Mouse (Mus musculus) lung, postnatal 4 days (tissue): ENCODE measurements around the gene Swap70.

Experiments used
- DNase-seq, 2 experiments: peaks; one replicate each; pipeline ENCODE4 v3.0.0; 2021

Gene Swap70

DNA sequence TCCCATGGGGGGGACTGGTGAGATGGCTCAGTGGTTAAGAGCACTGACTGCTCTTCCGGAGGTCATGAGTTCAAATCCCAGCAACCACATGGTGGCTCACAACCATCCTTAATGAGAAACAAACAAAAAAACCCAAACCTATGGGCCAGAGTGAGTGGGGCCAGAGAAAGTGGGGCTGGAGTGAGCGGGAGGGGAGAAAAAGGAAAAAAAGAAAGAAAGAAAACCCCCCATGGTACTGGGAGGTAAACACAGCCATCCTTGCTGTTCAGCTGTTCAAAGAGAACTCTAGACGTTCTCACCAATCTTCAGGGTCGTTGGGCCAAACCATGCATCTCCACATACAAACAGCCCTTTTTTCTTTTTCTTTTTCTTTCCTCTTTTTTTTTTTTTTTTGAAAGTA lies 18.1 kb downstream of the Swap70 start:
- no peak for DNase-seq

DNA sequence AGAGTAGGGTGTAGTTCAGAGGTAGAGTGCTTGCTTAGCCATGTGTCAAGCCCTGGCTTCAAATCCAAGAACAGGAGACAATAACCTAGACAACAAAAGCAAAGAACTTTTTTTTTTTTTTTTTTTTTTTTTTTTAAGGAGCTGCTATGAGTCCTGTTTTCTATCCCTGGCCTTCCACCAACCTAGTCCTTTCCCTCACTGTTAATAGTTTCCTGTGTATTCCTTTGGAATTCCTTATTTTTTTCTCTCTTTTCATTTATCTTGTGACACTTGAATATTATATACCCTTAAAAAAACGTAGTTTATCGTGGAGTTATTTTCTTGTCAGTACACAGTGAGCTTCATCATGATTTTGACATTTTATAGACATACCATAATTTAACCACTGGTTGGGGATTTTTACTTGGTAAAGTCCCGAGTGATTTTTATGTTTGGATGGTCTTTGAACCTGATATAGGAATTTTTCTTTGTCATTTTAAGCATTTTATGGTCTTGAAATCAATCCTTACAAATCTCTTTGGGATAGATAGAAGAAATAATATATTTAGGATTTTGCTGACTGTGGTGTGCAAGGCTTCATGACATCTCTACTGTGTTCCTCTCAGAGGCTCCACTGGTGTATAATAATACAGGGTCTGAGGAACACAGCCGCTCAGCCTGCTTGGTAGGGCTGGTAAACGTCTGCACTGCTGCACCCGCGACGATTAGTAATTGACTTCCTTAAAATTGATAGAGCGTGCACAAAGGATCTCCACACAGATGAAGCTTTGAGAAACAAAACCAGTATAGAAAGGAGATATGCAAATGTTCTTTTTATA lies 20.2 kb downstream of the Swap70 start:
- no peak for DNase-seq

DNA sequence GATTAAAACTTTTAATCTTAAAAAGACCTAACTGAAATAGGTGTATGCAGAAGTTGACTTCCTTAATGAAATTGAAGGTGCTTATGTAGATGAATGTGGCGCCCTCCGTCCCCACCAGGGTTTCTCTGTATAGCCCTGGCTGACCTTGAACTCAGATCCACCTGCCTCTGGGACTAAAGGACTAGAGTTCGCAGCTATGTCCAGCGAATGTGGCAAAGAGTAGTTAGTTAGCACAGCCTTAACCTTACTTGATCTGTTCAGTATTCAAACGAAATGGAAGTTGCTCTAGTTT lies 20.7 kb downstream of the Swap70 start:
- DNase-seq, result no peak

DNA sequence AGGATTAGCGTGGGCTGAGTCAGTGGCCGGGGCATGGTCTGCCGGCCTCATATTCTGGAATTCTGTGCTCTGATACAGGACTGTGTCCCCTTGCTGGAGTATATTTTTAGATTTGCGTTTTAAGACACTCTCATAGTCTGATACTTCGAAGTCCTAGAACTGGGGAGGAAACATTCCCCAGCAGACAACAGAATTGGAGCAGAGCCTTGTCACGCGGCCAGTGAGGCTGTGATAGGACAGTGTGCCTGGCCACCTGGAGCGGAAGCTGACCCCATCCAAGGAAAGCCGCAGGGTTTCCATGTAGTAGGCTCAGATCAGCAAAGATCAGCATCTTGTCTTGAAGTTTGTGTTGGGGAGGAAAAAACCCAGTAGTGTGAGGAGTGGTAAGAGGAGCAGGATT lies 23.6 kb downstream of the Swap70 start:
- no peak for DNase-seq

DNA sequence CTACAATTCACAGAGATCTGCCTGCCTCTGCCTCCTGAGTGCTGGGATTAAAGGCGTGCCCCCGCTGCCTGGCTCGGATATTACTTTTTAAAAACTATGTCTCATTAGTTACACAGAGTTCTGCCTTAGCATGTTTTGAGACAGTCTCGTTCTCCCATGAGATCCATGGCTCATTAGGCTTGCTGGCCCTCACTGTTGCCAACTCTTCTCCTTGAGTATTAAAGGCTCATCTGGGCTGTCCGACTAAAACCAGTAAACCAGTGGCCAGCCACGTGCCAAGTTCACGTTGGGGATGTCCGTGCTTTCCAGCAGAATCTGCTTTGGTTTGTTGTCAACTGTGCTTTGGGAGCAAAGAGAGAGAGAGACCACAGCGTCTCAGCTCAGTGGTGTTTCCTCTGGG lies 25.0 kb downstream of the Swap70 start:
- no peak for DNase-seq

DNA sequence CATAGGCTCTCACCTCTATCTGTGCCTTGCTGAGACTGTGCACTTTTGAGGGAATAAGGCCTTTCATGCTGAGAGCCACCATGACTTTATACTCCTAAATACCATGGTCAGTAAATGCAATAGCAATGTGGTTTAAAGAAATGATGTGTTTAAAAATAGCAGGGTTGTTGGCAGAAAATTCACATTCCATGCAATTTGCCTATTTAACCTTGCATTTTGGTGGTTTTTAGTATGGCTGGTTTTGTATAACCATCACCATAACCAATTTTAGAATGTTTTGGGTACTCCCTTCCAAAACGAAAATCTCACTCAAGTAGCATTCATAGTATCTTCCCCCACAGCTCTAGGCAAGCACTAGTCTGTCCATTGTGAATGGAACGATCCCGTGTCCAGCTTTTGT lies 26.3 kb downstream of the Swap70 start:
- DNase-seq, result no peak

DNA sequence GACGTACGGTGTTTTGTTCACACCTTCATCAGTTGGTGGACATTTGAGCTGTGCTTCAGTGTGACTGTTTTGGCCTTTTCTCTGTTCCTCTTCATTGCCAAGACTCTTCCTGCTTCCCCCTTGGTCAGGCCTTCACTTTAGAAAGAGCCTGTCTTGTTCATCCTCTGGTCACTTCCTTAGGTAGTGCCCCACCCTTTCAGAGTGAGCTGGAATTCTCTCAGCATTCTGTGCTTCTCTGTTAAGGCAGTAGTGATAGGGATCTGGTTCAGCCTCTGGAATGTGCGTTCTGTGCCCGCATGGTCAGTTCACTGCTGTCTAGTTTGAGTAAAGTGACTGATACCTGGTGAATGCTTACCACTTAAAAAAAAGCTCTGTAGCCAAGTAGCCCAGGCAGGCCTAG lies 27.2 kb downstream of the Swap70 start:
- DNase-seq, result no peak

DNA sequence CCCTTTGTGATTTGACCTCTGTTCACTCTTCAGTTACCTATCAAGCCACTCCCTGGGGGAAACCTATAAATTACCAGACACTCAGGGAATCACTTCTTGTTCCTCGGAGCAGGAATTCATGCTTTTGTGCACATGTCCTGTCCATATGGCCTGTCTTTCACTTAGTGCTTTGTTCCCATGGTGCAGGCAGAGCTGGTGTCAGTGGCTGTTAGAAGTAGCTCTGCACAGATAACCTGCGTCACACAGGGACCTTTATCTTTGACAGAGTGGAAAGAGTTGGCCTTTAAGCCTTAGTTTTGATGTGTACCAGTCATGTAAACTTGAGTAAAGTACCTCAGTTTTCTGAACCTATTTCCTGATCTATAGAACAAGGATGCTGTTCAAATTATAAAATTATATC lies 32.4 kb downstream of the Swap70 start:
- no peak for DNase-seq

DNA sequence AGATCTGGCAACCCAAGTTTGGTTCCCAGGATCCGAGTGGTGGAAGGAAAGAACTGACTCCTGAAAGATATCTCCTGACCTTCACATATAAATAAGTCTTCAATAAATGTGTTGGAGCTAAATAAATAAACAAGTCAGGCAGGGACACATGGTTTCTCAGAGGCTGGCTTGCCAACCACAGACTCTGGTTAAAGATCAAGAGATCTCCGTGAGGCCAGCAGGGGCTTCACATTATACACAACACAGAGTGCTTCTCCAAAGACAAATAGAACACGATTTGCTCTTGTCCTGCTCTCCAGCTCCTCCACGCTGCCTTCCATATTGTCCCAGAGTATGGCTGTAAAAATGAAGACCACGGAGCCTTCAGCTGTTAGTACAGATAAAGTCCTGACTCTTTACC lies 32.9 kb downstream of the Swap70 start:
- DNase-seq, result no peak

DNA sequence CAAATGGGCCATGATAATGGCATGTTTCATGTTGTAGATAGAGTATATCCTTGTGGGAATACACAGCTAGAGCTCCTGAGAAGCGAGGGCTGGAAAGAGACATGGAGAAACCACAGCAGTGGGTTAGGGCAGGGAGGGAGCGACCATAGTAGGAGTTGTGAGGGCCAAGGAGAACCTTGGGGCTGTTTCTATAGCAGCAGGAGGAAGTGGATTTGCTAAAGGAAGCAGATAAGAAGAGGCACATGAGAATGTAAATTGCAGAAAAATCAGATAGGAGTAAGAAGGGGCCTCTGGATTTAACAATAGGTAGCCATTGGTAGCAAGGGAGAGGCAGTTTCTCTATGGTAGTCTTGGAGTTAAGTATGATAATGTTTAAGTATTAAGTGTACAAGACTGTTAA lies 35.5 kb downstream of the Swap70 start:
- DNase-seq, result no peak

DNA sequence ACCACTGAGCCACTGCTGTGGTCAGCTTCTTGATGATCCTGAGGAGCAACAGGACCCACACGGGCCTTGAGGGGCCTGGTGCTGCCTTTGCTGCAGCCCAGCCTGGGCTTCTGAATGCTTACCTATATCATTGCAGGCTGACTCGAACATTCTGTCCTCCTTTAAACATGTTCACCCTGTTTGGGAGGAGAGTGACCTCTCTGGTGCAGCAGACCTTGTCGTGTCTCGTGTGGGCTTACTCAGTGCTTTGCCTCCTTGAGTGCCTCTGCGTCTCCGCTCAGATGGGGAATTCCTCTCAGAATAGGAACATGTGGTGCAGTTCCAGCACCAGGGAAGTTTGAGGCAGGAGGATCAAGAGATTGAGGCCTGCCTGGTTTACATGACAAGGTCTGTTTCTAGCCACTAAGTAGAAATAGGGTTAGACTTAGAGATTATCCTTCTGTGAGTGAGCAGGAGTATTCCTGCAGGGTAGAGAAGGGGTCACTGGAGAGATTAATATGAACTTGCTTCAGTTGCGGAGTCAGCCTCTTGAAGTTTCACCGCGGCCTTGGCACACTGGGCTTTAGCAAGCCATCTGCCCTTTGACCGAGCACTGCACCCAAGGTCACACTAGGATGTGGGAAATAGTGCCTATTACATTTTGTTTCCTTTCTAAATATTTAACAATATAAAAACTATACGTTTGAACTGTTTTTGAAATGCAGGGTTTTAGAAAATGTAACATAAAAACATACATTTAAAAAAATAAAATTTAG lies 36.9 kb downstream of the Swap70 start:
- no peak for DNase-seq

DNA sequence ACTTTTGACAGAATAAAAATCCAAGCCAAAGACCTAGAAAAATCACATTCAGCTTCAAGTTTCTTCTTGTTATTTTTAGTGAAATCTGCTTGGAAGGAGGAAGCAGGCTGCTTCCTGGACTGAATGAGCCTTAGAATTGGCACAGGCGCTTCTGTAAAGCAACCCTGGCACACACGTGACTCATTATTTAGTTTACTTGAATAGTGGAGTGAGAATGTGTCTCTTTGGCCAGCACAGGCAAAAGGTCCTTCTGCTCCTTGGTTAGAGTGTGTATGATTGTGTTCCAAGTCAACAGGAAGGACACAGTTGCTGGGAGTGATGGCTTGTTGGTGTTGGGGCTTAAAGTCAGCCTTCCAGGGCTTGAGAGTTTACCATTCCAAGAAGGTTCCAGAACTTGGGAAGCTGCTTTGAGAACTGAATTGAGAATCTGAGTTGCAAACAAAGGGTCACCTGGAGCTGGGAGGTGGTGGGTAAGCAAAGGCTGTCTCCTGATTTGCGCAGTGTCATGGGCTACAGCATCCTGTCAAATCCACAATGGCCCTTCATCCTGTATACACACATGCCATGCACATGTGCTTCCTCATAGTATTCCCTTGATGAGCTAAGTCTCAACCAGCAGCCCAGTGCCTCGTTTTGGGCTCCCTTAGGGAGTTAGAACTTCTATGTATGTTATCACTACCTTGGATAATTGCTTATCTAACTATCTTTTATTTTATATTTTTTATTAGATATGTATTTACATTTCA lies 38.6 kb downstream of the Swap70 start:
- peak; percentile 62 to 71 for DNase-seq

DNA sequence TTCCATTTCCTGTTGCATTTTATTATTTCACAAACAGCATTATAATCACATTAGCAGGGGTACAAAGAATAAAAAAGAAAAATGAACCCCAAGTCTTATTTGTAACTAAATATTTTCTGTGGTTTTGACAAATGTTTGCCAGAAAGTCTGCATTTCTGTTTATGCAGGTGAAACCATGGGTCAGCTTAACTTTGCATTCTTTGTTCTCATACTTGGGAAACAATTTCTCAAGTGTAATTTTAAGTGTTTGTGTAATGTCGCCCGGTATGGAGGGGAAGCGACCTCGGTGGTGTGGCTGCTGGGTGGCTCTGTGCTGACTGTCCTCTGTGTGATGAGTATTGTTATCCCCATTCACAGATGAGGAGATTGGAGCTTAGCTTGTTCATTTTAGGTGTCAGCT lies 40.3 kb downstream of the Swap70 start:
- no peak for DNase-seq

DNA sequence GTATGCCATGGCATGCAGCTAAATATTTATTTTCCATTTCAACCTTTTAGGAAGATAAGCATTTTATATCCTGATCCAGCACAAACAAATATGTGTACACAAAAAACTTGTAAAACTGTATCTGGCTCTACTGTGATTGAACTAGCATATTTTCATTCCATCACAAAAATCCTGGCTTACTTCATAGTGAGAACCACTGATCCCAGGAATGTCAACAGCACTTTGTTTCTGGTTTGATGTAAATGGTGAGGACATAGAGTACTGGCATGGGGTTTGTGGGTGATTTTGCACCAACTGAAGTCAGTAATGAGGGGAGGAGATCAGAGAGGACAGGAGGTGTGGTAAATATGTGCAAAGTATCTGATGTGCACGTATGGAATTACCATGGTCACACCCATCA lies 41.1 kb downstream of the Swap70 start:
- no peak for DNase-seq

DNA sequence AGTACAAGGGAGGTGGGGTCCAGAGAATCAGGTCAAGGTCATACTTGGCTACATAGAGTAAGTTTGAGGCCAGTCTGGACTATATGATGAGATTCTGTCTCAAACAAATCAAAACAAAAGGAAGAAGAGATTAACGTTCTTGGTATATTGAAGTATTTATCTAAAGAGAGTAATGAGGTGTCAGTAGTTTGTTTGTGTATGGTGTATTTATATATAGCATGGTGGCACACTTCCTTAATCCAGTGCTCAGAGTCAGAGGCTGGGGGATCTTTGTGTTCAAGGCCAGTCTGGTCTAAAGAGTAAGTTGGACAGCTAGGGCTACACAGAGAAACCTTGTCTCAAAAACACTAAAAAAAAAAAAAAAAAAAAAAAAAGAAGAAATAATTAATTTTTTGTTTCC lies 42.0 kb downstream of the Swap70 start:
- DNase-seq, result no peak

DNA sequence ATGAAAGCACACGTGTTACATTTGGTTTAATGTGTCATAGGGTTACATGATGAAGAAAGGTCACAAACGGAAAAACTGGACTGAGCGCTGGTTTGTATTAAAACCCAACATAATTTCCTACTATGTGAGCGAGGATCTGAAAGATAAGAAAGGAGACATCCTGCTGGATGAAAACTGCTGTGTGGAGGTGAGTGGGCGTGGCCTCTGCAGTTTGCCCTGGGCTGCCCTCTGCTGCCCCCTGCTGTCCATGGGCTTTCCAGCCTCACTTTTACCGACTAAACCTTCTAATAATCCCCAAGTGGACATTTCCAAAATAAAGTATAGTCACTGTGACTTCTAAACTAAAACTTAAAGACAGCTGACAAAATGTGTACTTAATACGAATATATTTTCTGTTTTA lies 44.3 kb downstream of the Swap70 start:
- peak; percentile 86 to 93 for DNase-seq

DNA sequence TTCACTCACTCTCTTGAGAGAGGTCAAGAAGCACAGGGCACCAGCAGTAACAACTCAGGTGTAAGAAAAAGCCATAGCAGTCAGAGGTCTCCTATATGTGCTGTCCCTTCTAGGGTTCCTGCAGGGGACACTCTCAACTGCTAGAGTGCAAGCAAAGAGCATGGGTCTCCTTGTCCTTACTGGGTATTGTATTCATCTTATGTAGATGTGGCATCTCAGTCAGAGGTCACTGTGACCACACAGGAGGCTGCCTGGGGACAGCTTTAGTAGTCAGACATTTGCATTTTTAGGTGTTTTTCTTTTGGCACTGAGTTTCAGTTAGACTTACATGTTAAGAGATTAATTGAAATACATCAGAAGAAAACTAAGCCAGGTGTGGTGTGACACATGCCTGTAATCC lies 45.5 kb downstream of the Swap70 start:
- no peak for DNase-seq

DNA sequence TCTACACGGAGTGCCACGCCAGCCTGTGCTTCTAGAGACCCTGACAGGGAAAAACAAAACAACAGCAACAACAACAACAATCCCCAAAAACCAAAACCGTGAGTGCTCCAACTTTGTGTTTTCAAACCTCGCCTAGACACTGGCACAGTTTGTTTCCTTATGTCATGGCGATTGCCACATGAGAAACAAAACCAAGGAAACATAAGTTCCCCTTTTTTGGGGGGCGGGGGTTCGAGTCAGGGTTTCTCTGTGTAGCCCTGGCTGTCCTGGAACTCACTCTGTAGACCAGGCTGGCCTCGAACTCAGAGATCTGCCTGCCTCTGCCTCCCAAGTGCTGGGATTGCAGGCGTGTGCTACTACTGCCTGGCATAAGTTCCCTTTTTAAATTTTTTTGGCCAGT lies 46.5 kb downstream of the Swap70 start:
- DNase-seq, result no peak

DNA sequence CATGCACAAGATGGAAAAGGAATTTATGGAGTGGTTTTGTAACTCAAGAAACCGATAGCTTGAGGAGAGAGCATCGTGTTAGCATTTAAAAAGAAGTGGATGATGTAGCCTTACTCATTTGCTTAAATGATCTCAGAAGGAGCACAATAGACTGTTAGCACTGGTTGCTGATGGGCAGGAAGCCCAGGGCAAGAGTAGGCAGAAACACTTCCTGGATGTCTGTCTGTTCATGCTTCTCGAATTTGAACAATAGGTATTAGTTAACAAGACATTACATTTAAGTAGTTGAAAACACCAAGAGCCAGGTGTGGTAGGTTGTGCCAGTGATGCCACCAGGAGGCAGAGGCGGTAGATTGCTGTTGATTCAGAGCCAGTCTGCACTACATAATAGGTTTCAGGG lies 47.0 kb downstream of the Swap70 start:
- DNase-seq, result no peak

DNA sequence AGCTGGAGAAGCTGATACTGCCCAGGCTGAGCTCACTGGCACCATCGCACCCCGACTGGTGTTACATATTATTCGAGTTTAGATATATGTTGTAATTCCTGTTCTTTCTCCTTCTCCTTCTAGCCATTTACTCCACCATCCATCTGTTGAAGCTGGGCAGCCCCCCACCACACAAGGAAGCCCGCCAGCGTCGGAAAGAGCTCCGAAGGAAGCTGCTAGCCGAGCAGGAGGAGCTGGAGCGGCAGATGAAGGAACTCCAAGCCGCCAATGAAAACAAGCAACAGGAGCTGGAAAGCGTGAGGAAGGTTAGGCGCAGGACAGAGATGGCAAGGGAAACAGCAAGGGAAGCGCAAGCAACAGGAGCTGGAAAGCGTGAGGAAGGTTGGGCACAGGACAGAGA lies 48.3 kb downstream of the Swap70 start:
- DNase-seq, result no peak

DNA sequence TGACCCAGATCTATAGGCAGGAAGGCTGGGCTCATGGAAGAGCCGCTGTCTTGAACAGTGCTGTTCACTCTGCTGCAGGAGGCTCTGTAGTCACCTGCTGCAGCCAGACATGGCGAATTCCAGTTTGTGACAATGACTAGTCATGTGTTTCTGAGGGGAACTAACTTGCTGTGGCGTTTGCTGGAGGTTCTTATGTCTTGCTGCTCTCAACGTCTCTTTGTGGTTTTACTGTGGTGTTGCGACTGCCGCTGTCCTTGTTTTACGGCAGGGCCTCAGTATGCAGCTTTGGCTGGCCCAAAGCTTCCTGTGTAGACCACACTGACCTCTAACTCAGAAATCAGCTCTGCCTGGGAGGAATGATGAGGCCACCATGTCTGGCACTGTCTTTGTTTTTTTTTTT lies 48.9 kb downstream of the Swap70 start:
- DNase-seq, result no peak

DNA sequence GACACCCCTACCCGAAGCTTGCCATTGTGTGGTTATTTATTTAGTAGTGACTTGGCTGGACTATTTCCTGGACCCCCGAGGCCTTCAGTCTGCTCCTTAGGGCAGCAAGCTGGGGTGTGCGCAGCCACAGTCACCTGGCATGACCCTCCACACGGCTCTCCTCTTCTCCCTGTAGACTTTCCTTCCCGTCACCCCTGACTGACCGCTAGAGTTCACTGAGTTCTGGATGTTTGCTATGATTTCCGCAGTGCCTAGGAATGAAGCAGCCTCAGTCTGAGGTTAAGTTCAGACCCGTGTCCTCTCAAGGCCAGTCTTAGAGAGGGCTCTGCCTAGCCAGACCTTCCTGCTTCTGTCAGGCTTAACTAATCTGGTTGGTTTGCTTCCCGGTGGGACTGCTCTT lies 50.3 kb downstream of the Swap70 start:
- DNase-seq, result no peak

DNA sequence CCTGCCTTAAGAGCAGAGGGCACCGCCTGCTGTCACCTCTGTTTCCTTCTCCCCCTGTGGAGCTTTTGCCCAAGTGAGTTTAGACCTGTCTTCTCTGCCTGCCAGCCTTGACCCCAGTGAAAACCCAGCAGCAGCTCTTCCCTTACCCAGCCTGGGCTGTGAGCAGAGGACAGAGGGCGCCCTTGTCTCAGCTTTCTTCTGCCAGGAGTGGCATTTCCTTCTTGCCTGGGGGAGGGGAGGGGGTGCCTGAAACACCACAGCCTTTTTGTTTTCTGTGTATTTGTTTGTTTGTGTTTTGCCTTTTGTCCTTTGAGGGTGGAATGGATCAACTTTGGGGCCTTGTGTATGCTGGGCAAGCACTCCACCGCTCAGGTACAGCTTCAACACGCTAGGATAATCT lies 50.9 kb downstream of the Swap70 start:
- DNase-seq, result no peak

DNA sequence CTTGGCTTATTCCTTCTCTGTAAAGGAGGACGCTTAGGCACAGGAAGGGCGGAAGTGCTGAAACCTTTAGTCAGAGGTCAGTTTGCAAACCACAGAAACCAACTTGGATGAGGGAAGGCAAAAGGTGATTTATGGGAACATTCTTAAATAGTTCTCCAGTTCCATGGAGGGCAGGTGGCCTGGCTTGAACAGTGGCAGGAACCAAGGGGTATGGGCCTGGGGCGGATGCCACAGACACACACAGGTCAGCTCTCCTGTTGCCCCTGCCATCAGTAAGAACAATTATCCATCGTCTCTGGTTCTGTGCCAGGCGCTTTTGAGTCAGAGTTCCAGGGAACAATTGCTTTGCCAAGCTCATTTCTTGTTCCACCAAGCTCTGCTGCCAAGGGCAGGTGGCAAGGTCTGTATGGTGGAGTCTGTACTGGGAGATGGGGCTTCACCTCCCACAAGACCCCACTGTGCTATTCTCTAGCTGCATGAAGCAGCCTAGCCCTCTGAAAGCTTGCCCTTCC lies 56.3 kb downstream of the Swap70 start:
- DNase-seq, result no peak
